8 mouse cellular contexts compared by ENCODE assay signal in the genomic region with DNA sequence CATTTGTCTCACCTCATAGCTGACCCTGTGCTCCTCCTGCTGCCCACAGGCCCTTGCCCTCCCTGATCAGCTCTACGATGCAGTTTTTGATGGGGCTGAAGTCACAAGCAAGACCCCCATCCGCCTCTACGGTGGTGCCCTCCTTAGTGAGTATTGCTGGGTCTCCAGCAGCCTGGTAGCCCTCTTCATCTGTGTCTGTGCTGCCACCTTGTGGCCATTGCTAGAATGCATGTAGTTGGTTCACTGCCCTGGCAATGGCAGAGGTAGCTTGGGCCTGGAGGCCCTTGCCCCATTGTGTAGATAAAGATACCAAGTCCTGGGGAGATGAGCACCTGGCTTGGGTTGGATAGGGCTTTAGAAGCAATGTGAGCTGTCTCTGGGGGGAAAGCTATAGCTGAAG. TPM values are rescaled to one million over a fixed set of nuclear protein-coding genes. Genes with fewer than 3 reads are reported as not detected.
DNase-seq lines count a peak whose midpoint lies in the region; ATAC-seq and TF ChIP-seq lines count a peak whose summit lies in the region.

No protein-coding gene starts in this region.

- no peak for TF ChIP-seq POLR2A in bone marrow, adult 2 months (IDR thresholded peaks at IDR 0.05; ENCODE audit: borderline replicate concordance, control insufficient read depth, low read depth, low read length)
- no peak for TF ChIP-seq POLR2A in embryonic fibroblast, embryonic 13.5 days (IDR thresholded peaks at IDR 0.05; ENCODE audit: low read depth, low read length)

- H3K4me3 ChIP-seq in C2C12 (ENCODE audit: insufficient read depth, poor library complexity, severe bottlenecking): no peak overlapping the region
- no peak overlapping the region for H3K4me3 ChIP-seq in bone marrow, adult 2 months (replicated peaks; ENCODE audit: control insufficient read depth, low read depth, low read length)
- no peak overlapping the region for H3K4me3 ChIP-seq in embryonic fibroblast, embryonic 13.5 days (ENCODE audit: insufficient read depth, low read length)
- H3K4me3 ChIP-seq in heart, embryonic 12.5 days: no peak overlapping the region
- H3K4me3 ChIP-seq in kidney, embryonic 16.5 days (ENCODE audit: low read length): no peak overlapping the region

- 20% methylated on average over 3 of the region's 3 CpGs for WGBS in bone marrow, adult 2 months
- WGBS in heart, embryonic 12.5 days: 28% methylated on average over 3 of the region's 3 CpGs
- WGBS in kidney, embryonic 16.5 days: 17% methylated on average over 3 of the region's 3 CpGs

- H3K9ac ChIP-seq in heart, embryonic 12.5 days: no peak overlapping the region
- H3K9ac ChIP-seq in kidney, embryonic 16.5 days (replicated peaks; ENCODE audit: low read length): no peak overlapping the region

- H3ac ChIP-seq in C2C12 (ENCODE audit: control insufficient read depth, insufficient read length, low read depth): no peak overlapping the region

- H3K4me1 ChIP-seq in bone marrow, adult 2 months (ENCODE audit: control insufficient read depth, insufficient read depth, low read length): peaks cover 3% of the 10 kb centered on the region
- H3K4me1 ChIP-seq in embryonic fibroblast, embryonic 13.5 days (ENCODE audit: control insufficient read depth, insufficient read depth, low read length): no peaks in the 10 kb centered on the region
- peaks cover 19% of the 10 kb centered on the region for H3K4me1 ChIP-seq in heart, embryonic 12.5 days (replicated peaks)
- peaks cover 25% of the 10 kb centered on the region for H3K4me1 ChIP-seq in kidney, embryonic 16.5 days (ENCODE audit: insufficient read depth, low read length)

- H3K9me3 ChIP-seq in heart, embryonic 12.5 days (replicated peaks): no peaks in the 10 kb centered on the region
- no peaks in the 10 kb centered on the region for H3K9me3 ChIP-seq in kidney, embryonic 16.5 days (ENCODE audit: low read length)

- no peak overlapping the region for H3K27ac ChIP-seq in bone marrow, adult 2 months (ENCODE audit: control insufficient read depth, insufficient read depth, low read depth, low read length, poor library complexity)
- H3K27ac ChIP-seq in embryonic fibroblast, embryonic 13.5 days (ENCODE audit: insufficient read depth, low read length): no peak overlapping the region
- H3K27ac ChIP-seq in heart, embryonic 12.5 days (ENCODE audit: poor library complexity, severe bottlenecking): no peak overlapping the region
- H3K27ac ChIP-seq in kidney, embryonic 16.5 days (ENCODE audit: low read length): no peak overlapping the region

- ATAC-seq in heart, embryonic 12.5 days (ENCODE audit: insufficient number of reproducible peaks, low FRiP score): peak; percentile 45; the same call in 1 of the 2 replicates
- ATAC-seq in kidney, embryonic 16.5 days (ENCODE audit: low FRiP score, low TSS enrichment): peak; percentile 65
- ATAC-seq in monocyte, adult 5-6 weeks (replicated peaks; ENCODE audit: insufficient number of reproducible peaks, low FRiP score, low TSS enrichment, poor library complexity, severe bottlenecking): peak; percentile 55; the same call in 1 of the 2 replicates

- DNase-seq in liver: peak; percentile 87
- peak; percentile 85 to 93 for DNase-seq in spleen, postnatal 14 days (ENCODE audit: low spot score in 2 of 2)

- peak; percentile 76 for TF ChIP-seq CTCF in C2C12 (IDR thresholded peaks at IDR 0.05; ENCODE audit: control insufficient read depth, insufficient read depth, insufficient read length)
- peak; percentile 96 for TF ChIP-seq CTCF in bone marrow, adult 2 months (IDR thresholded peaks at IDR 0.05; ENCODE audit: control insufficient read depth, insufficient read depth, low read length)
- TF ChIP-seq CTCF in embryonic fibroblast, embryonic 13.5 days (IDR thresholded peaks at IDR 0.05; ENCODE audit: borderline replicate concordance, insufficient read depth, low read length): peak; percentile 92

- H3K36me3 ChIP-seq in C2C12 (ENCODE audit: control insufficient read depth, insufficient read depth): no peaks in the 10 kb centered on the region
- H3K36me3 ChIP-seq in heart, embryonic 12.5 days: peaks cover 17% of the 10 kb centered on the region
- H3K36me3 ChIP-seq in kidney, embryonic 16.5 days (ENCODE audit: insufficient read depth, low read length): 0 out of 2 replicates have a peak, but pooled peaks cover 19% of the 10 kb centered on the region

- H3K79me3 ChIP-seq in C2C12 (ENCODE audit: low read depth): no peaks in the 10 kb centered on the region

- peaks cover 21% of the 10 kb centered on the region for H3K27me3 ChIP-seq in C2C12 (ENCODE audit: control insufficient read depth, insufficient read depth, insufficient read length)
- H3K27me3 ChIP-seq in heart, embryonic 12.5 days (replicated peaks): peaks cover 4% of the 10 kb centered on the region; the same call in 1 of the 2 replicates
- H3K27me3 ChIP-seq in kidney, embryonic 16.5 days (ENCODE audit: insufficient read depth, low read length): no peaks in the 10 kb centered on the region

- H3K4me2 ChIP-seq in heart, embryonic 12.5 days: no peak overlapping the region
- no peak overlapping the region for H3K4me2 ChIP-seq in kidney, embryonic 16.5 days (replicated peaks; ENCODE audit: low read depth, low read length)

- H3K79me2 ChIP-seq in C2C12 (ENCODE audit: control insufficient read depth, insufficient read depth): no peaks in the 10 kb centered on the region

TF ChIP-seq in C2C12, 6 proteins besides CTCF, POLR2A, EP300 and RAD21:
- no peak for TF ChIP-seq MYOD1 (IDR thresholded peaks at IDR 0.05; ENCODE audit: control insufficient read depth, insufficient read length, low read depth)
- TF ChIP-seq FOSL1 (IDR thresholded peaks at IDR 0.05; ENCODE audit: insufficient read depth, low read length, poor library complexity, severe bottlenecking): no peak
- TF ChIP-seq MAX (IDR thresholded peaks at IDR 0.05): no peak
- no peak for TF ChIP-seq CEBPB (IDR thresholded peaks at IDR 0.05; ENCODE audit: low read depth)
- no peak for TF ChIP-seq USF1 (IDR thresholded peaks at IDR 0.05; ENCODE audit: low read depth)
- TF ChIP-seq MYOG (IDR thresholded peaks at IDR 0.05; ENCODE audit: control insufficient read depth, extremely low read depth, insufficient read length): no peak

RNA-seq across cellular contexts. Expression of a gene that starts 11.5 kb away (rescaled TPM):
- polyA plus RNA-seq in C2C12 (2012; fragmentation: generic; extraction: Trizol): 3.3 TPM
- 11.2 and 14.1 TPM in 2 replicates for polyA plus RNA-seq in bone marrow, adult 2 months (2011; ENCODE audit: insufficient read depth, insufficient read length, low replicate concordance, missing spikeins)
- 8.9 and 9.0 TPM in 2 replicates for polyA plus RNA-seq in embryonic fibroblast, embryonic 13.5 days (2011; ENCODE audit: insufficient read length, low read depth, missing spikeins)
- 25.2 and 26.7 TPM in 2 replicates for polyA plus RNA-seq in heart, embryonic 12.5 days (2016; fragmentation: Nextera tagmentation; extraction: Ambion mirVana)
- polyA plus RNA-seq in kidney, embryonic 16.5 days (2015; fragmentation: Nextera tagmentation; extraction: Ambion mirVana): 36.5 and 48.8 TPM in 2 replicates
- total RNA-seq in monocyte, adult 5-6 weeks (2017): 16.3 to 24.1 TPM (median 23.8 TPM) in 3 replicates
